Mouse (Mus musculus) bone marrow, adult 2 months (tissue): ENCODE data around the gene Txn1.

ENCODE experiments used
- CTCF ChIP-seq: fragments of 200-500 bp; IDR thresholded peaks from 2 replicates; pipeline ENCODE4 v1.5.1; 2011; ENCODE audit warnings: low read length, control low read depth; ENCODE audit not compliant: control insufficient read depth, insufficient read depth
- POLR2A ChIP-seq: fragments of 200-500 bp; IDR thresholded peaks from 2 replicates; pipeline ENCODE4 v1.6.1; 2011; ENCODE audit warnings: low read depth, mild to moderate bottlenecking, control low read depth, low read length, borderline replicate concordance; ENCODE audit not compliant: control insufficient read depth

- TF ChIP-seq CTCF = peak; percentile 80
- no peak for TF ChIP-seq POLR2A
Observed at GRCm38 (mm10) chr4:57901210-57901609, 55.0 kb downstream of the Txn1 start.
